Mouse (Mus musculus) kidney, postnatal 0 days (tissue): ENCODE results near the gene Tagln2. TPM values are rescaled to one million over a fixed set of nuclear protein-coding genes. Genes with fewer than 3 reads are reported as not detected.

Source experiments
- ATAC-seq: fragments of 200-750 bp; cut with Nextera tagmentation; replicated peaks from 2 replicates; pipeline ENCODE4 v1.8.0; 2017; ENCODE audit warnings: low read depth, moderate number of reproducible peaks, moderate TSS enrichment, moderate library complexity; ENCODE audit not compliant: low FRiP score
- DNase-seq: peaks from one replicate; pipeline ENCODE4 v3.0.0-alpha.2; 2016; ENCODE audit warnings: low spot score
- H3K27ac ChIP-seq: fragments of 300-500 bp; sonication (generic); 2 replicates; pipeline ENCODE4 v1.5.1; 2014; ENCODE audit warnings: mild to moderate bottlenecking
- H3K27me3 ChIP-seq: fragments of 300-500 bp; sonication (generic); 2 replicates; pipeline ENCODE4 v1.6.1; 2014; ENCODE audit warnings: low read length, mixed read lengths; ENCODE audit not compliant: insufficient read depth
- H3K36me3 ChIP-seq: fragments of 300-500 bp; sonication (generic); 2 replicates; pipeline ENCODE4 v1.6.1; 2014; ENCODE audit warnings: low read length, mixed read lengths; ENCODE audit not compliant: insufficient read depth
- H3K4me1 ChIP-seq: fragments of 300-500 bp; sonication (generic); replicated peaks from 2 replicates; pipeline ENCODE4 v1.6.1; 2014; ENCODE audit warnings: antibody characterized with exemption, low read length, mixed read lengths; ENCODE audit not compliant: insufficient read depth
- H3K4me2 ChIP-seq: fragments of 300-500 bp; sonication (generic); 2 replicates; pipeline ENCODE4 v1.6.1; 2014; ENCODE audit warnings: mild to moderate bottlenecking, low read length, moderate library complexity, mixed read lengths
- H3K4me3 ChIP-seq: fragments of 300-500 bp; sonication (generic); replicated peaks from 2 replicates; pipeline ENCODE4 v1.5.1; 2014; ENCODE audit warnings: low read depth, low read length
- H3K9ac ChIP-seq: fragments of 300-500 bp; sonication (generic); 2 replicates; pipeline ENCODE4 v1.6.1; 2014; ENCODE audit warnings: low read depth, low read length
- H3K9me3 ChIP-seq: fragments of 300-500 bp; sonication (generic); replicated peaks from 2 replicates; pipeline ENCODE4 v1.6.1; 2016; ENCODE audit warnings: low read length, inconsistent platforms, mixed read lengths
- CTCF ChIP-seq: IDR thresholded peaks from 2 replicates; pipeline ENCODE4 v1.5.1; 2016; ENCODE audit warnings: antibody characterized with exemption, low read depth, mild to moderate bottlenecking, moderate library complexity
- WGBS: fragments of 180-500 bp; shearing (Covaris S2); extraction: QIAGEN DNeasy Blood & Tissue Kit; methylation state at CpG from one replicate; pipeline ENCODE4 v1.1.7; 2014; 5-methylcytosine and 5-hydroxymethylcytosine counted together
- polyA plus RNA-seq: library from polyadenylated mRNA; unstranded; fragments of >200 nt; fragmentation: Nextera tagmentation; extraction: Ambion mirVana; gene quantifications from 2 replicates; pipeline ENCODE4 v1.2.1, GENCODE M21; 2015

Tagln2 gene
- polyA plus RNA-seq, 1 experiment from 2014 or later: 225 TPM

DNA sequence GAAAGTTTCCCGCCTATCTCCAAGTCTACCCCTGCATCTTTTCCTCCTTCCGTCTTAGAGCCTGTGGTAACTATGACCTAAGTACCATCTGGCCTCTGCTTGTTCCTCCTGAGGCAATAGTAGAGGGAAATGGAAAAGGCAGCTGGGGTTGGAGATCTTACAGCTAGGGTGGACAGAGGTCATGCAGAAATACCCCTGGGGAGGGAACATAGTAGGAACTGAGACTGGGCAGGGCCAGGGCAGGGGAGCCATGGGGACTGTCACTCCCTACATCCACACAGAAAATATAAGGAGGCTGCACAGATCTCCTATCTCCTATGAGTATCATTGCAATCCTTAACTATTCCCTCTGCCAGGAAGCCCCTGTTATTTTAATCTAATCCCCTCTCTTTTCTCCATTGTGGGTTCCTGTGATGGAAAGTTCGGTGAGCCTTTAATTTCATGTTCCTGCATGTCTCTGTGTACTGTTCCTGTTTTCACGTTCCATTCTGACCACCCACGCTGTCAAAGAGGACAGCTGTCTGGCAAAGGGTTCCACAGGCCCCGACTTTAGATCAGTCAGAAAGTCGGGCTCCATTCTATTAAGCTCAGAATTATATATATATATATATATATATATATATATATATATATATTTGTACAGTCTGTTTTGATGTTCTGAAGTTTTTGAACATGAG lies 43.7 kb upstream of the Tagln2 start:
- H3K4me1 ChIP-seq: no peaks in the 10 kb centered on the region
- TF ChIP-seq CTCF: no peak
- DNase-seq (no peak), ATAC-seq (no peak)
- H3K27ac ChIP-seq: no peak overlapping the region
- 64% methylated on average over 7 of the region's 7 CpGs for WGBS
- H3K27me3 ChIP-seq: no peaks in the 10 kb centered on the region
- no peak overlapping the region for H3K9ac ChIP-seq
- no peak overlapping the region for H3K4me3 ChIP-seq
- no peaks in the 10 kb centered on the region for H3K9me3 ChIP-seq
- H3K36me3 ChIP-seq: no peaks in the 10 kb centered on the region
- H3K4me2 ChIP-seq: no peak overlapping the region

DNA sequence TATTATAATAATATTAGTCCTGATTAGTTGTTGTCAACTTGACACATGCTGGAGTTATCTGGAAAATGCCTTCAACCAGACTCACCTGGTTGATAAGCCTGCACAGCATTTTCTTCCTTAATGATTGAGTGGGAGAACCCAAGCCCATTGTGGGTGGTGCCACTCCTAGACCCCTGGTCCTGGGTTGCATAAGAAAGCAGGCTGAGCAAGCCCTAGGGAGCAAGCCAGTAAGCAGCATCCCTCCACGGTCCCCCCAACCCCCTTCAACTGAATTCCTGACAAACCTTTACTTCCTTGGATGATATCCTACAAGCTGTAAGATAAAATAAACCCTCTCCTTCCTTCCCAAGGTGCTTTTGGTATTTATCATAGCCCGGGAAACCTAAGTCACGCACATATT lies 42.7 kb upstream of the Tagln2 start:
- Histone ChIP-seq H3K27me3 (no peaks in the 10 kb centered on the region), H3K4me1 (no peaks in the 10 kb centered on the region), H3K4me3 (no peak overlapping the region), H3K9ac (no peak overlapping the region), H3K27ac (no peak overlapping the region), H3K9me3 (no peaks in the 10 kb centered on the region), H3K4me2 (no peak overlapping the region), H3K36me3 (no peaks in the 10 kb centered on the region)
- WGBS: 87% methylated on average over 3 of the region's 3 CpGs
- no peak for ATAC-seq
- no peak for TF ChIP-seq CTCF
- no peak for DNase-seq

DNA sequence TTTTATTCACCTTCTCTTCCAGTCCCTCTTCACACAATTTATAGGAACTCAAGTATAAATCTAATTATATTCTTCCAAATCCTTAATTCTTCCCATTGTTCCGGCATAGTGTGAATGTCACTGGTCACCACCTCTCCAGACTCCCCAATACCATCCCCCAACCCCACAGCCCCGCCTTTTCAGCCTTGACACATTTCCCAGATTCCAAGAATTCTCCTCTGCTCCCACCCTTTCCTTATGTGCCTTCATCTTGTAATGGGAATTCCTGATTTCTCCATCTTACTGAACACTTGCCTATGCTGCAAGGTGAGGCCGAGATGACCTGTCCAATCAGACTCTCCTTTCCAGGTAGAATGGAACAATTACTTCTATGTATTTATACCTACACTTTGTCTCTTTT lies 41.8 kb upstream of the Tagln2 start:
- H3K4me1 ChIP-seq: no peaks in the 10 kb centered on the region

DNA sequence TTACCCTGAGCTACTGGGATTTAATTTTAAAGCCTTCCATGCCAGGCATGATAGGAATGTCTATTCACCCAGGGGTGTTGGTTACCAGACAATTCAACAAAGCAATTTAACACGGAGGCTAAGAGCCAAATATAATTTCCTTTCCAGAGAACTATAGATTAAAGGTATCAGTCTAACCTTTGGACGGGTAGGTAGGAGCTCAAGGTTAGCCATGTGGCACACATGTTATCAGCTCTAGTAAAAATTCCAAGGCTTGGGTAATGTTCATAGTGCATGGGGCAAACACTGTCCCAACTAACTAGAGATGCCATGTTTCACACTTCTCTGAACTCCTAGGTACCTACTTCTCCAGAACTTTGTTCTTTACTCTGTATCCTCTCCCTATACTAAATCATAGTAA lies 38.2 kb upstream of the Tagln2 start:
- H3K27ac ChIP-seq: no peak overlapping the region
- 63% methylated on average over 2 of the region's 2 CpGs for WGBS
- no peak for TF ChIP-seq CTCF

More for the DNA sequence above, 41.8 kb upstream of the Tagln2 start:
- ATAC-seq (no peak), DNase-seq (no peak)
- Histone ChIP-seq H3K27me3 (no peaks in the 10 kb centered on the region), H3K4me3 (no peak overlapping the region), H3K36me3 (no peaks in the 10 kb centered on the region), H3K27ac (no peak overlapping the region), H3K9ac (no peak overlapping the region), H3K9me3 (no peaks in the 10 kb centered on the region), H3K4me2 (no peak overlapping the region)
- 85% methylated on average over 3 of the region's 3 CpGs for WGBS
- no peak for TF ChIP-seq CTCF

DNA sequence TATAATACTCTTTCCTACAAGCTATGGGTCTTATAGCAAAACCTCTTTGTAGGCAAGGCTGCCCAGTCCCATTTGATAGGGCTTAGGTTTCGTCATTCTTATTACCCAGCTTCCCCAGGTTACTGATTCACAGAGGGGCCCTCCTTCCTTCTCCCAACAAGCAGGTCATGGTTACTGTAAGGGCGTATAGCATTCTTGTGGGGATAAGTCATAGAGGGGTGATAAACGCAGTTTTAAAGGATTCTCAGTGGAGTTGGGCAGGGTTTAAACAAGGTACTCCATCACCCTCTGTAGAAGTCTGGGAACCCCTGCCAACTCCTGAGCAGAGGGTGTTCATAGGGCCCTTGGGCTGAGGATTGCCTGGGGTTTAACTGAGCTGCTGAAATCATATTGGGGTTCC lies 37.3 kb upstream of the Tagln2 start:
- WGBS: 64% methylated on average over 3 of the region's 3 CpGs
- Histone ChIP-seq H3K4me3 (no peak overlapping the region), H3K4me1 (no peaks in the 10 kb centered on the region), H3K4me2 (no peak overlapping the region), H3K27ac (no peak overlapping the region), H3K36me3 (no peaks in the 10 kb centered on the region), H3K9me3 (no peaks in the 10 kb centered on the region), H3K9ac (no peak overlapping the region), H3K27me3 (no peaks in the 10 kb centered on the region)
- no peak for TF ChIP-seq CTCF
- peak; percentile 71 for ATAC-seq
- no peak for DNase-seq

More for the DNA sequence above, 38.2 kb upstream of the Tagln2 start:
- H3K36me3 ChIP-seq: no peaks in the 10 kb centered on the region
- H3K9me3 ChIP-seq: no peaks in the 10 kb centered on the region
- H3K4me2 ChIP-seq: no peak overlapping the region
- H3K27me3 ChIP-seq: no peaks in the 10 kb centered on the region
- no peaks in the 10 kb centered on the region for H3K4me1 ChIP-seq
- ATAC-seq: no peak
- DNase-seq: no peak
- H3K4me3 ChIP-seq: no peak overlapping the region
- H3K9ac ChIP-seq: no peak overlapping the region

DNA sequence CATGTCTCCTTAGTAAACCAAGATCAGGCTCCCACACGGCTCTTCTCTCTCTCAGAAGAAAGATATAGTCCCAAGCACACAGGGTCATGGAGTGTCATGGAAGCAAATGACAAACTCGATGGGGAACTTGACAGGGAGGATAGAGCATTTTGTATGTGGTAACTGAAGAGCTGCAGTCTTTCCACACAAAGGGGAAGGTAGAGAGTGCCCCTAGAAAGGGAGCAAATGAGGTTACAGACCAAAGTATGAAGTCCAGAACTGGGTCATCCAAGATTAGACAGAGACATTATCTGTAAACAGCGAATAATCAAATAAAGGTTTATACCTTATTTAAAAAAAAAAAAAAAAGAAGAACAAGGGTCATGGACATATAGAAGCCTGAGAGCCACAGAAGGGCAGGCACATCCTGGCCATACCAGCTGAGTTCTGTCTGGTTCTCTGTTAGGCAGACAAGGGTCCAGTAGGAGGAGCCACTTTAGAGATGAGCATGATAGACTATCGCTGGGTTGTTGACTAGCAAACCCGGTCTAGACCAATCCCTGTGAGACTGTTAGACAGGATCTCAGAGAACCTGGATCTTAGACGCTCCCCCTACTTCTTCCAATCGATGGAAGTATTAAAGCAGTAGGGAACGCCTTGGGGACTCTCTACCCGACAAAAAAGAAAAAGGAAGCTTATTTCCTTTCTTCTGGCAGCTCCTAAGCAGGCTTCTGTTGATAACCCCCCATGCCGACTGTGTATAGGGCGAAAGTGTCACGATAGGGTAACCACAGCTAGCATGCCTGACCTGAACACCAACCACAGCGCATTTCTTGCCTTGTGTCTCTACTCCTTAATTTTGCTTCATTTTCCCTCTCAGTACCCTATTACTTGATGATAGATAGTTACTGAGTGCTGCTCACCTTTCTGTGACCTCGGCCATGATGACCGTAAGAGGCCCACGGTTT lies 36.2 kb upstream of the Tagln2 start:
- no peaks in the 10 kb centered on the region for H3K36me3 ChIP-seq
- no peak overlapping the region for H3K4me2 ChIP-seq
- no peak overlapping the region for H3K9ac ChIP-seq
- WGBS: 75% methylated on average over 16 of the region's 16 CpGs
- no peaks in the 10 kb centered on the region for H3K9me3 ChIP-seq
- DNase-seq (no peak), ATAC-seq (no peak)
- no peaks in the 10 kb centered on the region for H3K4me1 ChIP-seq
- H3K4me3 ChIP-seq: no peak overlapping the region
- no peaks in the 10 kb centered on the region for H3K27me3 ChIP-seq
- TF ChIP-seq CTCF: no peak
- H3K27ac ChIP-seq: no peak overlapping the region
